Mouse (Mus musculus) regulatory T cell (primary cell): ENCODE results near the gene Olfr872.
"Not testable (repeated sequence)": the region's sequence is repeated elsewhere in the genome, so short reads cannot be mapped to it uniquely, and the experiment has no call there.

ENCODE experiments used
- in situ Hi-C: fragments of 300-600 bp; cut with MboI, MseI; formaldehyde crosslinking; loops from one replicate; pipeline ENCODE4 v1.15.1; 2025; ENCODE audit warnings: high pct_unique_total_duplicates

The Olfr872 gene

DNA sequence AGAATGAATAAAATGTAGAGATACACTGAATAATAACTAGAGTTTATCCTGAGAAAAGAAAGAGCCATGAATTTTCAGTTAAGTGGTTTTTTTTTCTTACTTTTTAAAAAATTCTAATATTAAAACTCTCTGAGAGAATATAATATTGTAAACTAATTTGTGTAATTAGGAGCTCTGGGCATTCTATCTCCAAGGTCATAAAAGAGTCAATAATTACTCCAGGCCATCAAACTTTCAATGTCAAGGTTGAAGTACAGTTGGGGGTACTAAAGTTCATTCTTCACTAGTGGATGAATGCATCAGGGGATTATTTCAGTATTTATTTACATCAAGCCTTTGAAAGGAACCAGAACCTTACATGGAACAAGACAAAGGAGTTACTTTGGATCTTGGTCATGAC is at the start of gene Olfr872:
Olfr872 (plus strand) TSS at position 301 of the 400 bp plus-strand sequence.
- in situ Hi-C loops: no loop called here

DNA sequence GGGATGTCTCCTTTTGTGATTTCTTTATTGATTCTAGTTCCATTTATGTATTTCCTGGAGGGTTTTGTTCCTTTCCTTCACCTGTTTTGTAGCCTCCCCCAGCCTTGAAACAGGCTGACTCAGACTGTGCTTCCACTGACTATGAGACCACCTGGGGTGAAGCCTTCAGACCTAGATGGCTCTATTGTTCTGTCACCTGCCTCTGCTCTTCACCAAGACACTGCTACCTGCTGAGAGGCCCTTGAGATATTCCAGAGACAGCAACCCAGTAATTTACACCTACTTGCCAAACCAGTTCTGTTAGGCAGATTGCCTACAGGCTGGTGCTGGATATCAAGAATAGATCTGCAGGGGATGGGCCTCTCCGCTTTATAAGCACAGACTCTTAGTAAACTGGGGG is 34.8 kb upstream of the Olfr872 start:
- in situ Hi-C loops: no loop called here

DNA sequence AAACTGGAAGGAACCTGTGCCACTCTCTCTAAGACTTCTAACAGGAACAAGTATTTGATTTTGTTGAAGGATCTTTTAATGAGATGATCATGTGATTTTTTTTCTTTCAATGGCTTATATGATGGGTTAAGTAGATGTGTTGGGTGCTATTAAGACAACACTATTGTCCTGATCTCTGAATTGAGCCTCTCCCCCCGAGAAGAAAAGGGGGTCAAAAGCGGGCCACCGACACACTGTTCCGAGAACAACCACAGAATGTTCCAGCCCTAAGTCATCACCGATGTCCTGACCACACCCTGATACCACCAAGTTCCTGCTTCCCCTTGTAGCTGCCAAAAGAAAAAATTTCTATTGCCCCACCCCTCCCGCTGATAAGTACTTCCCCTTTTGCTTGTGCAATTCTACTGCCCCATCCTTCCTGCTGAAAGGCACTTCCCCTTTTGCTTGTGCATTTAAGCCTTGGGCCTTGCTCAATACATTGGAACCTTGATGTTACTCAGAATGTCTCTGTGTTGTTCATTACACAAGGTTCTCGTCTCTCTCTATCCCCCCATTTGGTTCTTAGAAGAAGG is 33.4 kb upstream of the Olfr872 start:
- in situ Hi-C loops: not testable (repeated sequence)

DNA sequence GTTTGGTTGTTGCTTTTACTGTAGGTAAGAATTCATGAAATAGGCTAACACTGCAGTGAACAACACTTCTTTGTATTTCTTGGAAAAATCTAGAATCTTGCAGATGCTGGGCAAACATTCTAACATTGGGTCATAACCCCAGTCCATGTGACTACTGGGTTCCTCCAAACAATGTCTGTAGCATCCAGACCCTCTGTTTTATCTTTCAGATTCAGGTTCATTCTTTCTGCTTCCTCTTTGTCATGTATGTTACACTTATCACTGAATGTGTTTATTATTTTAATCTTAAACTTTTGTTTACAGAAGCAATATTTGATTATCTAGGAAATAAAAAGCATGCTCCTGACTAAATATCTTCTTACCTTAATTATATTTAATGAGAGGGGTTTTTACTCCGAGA is 26.1 kb upstream of the Olfr872 start:
- in situ Hi-C loops: no loop called here

DNA sequence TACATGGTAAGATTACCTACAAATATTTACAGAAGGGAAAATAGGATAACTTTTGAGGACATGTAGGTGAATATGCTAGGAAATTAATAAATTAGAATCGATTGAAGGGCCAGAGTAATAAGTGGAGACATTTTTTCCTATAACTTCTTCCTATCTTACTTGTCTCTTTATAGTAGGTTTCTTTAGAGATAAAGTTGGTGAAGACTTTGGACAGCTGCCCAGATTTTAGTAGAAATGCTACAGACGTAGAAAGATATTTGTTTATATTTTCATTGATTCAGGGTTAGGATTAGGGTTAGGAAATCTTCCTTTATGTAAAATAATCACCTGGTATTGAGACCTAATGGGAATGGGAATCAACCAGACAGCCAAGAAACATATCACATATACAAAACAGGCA is 25.4 kb upstream of the Olfr872 start:
- in situ Hi-C loops: no loop called here

DNA sequence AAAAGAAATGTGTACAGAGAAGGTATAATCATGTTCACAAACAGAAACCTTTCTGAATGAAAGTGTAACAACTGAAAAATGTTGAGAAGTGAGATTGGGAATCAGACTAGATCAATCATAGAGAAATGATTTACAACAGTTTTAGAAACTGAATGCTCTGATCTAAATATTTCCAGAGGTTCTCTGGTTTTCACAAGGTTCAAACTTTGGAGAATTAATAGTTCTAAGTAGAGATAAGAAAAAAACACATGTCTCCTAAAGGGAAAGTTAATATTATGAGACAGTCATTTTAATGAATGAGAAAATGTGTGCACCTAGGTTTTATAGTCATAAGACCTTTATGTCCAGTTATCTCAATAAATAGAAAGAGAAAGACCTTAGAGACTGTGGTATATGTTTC is 25.0 kb upstream of the Olfr872 start, which contains the start of gene Olfr871:
Olfr871 (plus strand) TSS at position 301 of the 400 bp plus-strand sequence.
- in situ Hi-C loops: no loop called here

DNA sequence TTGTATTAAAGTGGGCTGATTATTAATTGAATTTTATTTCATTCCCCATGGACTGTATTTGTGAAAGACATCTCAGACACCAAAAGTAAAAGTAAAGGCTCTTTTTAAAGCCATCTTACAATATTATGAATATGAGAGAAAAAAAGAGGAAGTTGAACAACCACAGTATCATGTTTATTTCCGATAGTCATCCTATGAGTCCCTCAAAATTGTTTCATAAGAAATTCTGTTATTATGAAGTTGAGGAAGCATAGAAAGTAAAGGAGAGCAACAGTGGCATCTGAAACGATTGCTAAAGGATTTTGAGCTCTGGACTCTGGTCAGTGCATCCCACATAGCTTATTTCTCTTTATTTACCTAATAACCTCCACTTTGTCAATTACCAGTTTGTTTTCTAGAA is 459 bp downstream of the Olfr872 start:
- in situ Hi-C loops: no loop called here

DNA sequence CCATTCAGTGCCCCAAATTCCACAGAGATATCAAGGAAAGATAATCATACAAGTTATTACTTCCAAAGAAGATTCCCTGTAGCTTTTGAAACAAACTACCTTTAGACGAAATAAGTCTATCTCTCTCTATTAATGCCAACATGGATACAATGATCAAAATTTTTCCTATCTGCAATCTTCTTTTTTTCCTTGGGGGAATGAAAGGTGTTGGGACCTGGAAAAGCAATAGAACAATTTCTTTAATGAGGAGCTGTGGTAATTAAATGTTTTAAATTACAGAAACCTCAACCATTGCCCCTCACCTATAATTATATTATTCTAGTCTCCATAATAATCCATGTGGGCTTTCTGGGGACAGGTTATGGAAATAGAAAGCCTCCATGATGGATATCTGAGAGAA is 45.1 kb downstream of the Olfr872 start, which contains the start of gene Olfr39:
Olfr39 (plus strand) TSS at position 301 of the 400 bp plus-strand sequence.
- in situ Hi-C loops: no loop called here

DNA sequence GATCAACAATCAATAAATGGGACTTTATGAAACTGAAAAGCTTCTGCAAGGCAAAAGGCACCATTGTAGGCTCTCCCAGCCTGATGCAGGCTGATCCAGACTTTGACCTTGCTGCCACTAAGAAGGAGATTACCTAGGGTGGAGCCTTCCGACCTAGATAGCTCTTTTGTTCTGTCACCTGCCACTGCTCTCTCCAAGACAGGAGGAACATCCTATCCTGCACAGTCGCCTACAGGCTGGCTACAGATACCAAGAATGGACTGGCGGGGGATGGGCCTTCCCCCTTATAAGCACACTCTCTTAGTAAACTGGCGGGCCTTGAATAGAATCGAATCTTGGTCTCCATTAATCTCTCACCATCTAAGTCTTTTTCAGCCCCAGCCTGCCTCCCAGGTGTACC is 58.6 kb downstream of the Olfr872 start:
- in situ Hi-C loops: not testable (repeated sequence)

DNA sequence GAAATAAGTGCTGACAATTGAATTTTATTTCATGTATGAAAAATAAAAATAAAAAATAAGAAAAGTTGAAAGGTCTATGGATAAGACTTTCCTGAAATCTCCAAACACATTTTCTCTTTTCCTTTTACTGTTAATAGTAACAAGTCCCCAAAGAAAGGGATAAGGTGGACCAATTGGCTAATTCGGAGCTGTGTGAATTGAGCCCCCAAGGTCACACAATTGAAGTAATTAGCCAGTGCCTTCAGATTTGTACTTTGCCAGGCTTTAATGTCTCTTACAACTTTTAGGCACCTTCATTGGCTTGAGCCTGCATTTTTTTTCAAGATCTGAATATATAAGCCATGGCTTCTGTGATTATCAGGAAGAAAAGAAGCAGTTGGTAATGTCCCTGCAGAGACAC is 61.3 kb downstream of the Olfr872 start, which contains the start of gene Olfr873:
Olfr873 (plus strand) TSS at position 301 of the 400 bp plus-strand sequence.
- in situ Hi-C loops: no loop called here
